Mouse (Mus musculus): Measurements from ENCODE around the gene D930048N14Rik. TPM values are rescaled to one million over a fixed set of nuclear protein-coding genes. Genes with fewer than 3 reads are reported as not detected.
"Not testable (repeated sequence)": the region's sequence is repeated elsewhere in the genome, so short reads cannot be mapped to it uniquely, and the experiment has no call there.

D930048N14Rik gene
- 0.05 TPM in 1 of 2 replicates, not detected in the other for total RNA-seq (2017)

- peak; percentile 48 for ATAC-seq (replicated peaks; ENCODE audit: low read depth, poor library complexity, severe bottlenecking)
Measured at GRCm38 (mm10) chr11:51650691-51651515, at the start of gene D930048N14Rik, which contains the start of gene N4bp3. D930048N14Rik (plus strand) TSS chr11:51650954. N4bp3 (minus strand) TSS chr11:51650842.

GRCm38 (mm10) chr11:51602253-51602652, 48.5 kb upstream of the D930048N14Rik start:
- ATAC-seq (replicated peaks; ENCODE audit: low read depth, poor library complexity, severe bottlenecking): no peak

DNA sequence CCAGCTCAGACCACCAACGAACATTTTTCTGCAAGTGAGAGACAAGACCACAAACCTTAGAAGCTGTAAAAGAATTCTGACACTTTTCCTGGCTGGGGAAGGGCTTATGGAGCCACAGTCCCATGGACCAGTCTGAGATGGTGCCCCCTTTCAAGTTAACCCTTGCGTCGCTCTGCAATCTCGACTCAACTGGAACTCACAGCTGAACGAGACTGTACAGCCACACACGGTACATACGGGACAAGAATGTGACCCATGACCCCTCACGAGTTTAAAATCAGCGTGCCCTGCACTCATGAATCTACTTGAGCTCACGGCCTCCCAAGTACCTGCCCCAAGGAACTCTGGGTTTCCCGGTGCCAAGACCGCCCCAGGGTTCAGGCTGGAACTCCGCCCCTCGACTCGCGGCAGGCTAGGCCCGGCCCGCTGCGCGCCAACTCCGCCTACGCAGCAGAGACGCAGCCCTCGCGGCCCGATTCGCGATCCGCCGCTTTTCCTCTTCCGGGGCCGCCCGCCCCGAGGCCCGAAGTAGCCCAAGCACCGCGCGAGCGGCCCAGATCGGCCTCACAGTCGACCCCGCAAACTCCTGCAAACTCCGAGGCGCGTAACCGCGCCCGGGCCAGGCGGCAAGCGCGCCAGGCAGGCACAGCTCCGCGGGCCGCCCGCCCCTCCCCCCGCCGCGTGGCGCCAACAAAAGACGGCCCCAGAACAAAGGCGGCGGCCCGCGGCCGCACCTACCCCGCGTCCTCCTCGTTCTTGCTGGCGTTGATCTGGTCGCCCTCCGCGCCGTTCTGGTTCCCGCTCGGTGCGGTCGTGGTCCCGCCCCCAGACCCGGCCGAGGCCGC, 44.9 kb upstream of the D930048N14Rik start:
- ATAC-seq (replicated peaks; ENCODE audit: low read depth, poor library complexity, severe bottlenecking): peak; percentile 27

DNA sequence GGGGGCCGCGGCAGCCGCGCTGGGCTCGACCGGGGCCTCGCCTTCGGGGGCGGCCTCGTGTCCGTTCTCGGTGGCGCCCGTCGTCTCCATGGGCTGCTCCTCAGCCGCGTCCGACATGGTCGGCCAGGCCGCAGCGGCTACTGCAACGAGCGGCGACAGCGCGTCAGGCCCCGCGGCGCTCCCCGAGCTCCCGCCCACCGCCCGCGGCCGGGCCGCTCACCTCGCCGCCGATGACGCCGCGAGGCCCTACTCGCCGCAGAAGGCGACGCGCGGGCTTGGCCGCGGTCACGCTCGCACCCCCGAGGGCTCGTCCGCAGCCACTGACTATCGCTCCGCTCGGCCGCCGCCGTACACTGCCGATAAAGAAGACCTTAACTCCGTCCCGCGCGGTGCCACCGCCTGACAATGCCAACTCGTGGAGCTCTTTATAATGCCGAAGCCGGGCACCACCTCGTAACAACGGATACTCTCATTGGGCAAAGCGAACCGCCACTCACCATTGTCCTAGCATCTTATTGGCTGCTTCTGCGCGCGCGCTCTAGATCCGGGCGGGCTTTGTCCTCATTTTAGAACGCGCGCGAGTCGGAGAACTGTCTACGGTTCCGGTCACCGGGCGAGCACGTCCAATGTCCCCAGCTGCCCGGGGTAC, 44.2 kb upstream of the D930048N14Rik start, which contains the start of gene Hnrnpab:
TSS of gene Hnrnpab (minus strand) at position 401 of the 649 bp plus-strand sequence.
- ATAC-seq (replicated peaks; ENCODE audit: low read depth, poor library complexity, severe bottlenecking): peak; percentile 86

DNA sequence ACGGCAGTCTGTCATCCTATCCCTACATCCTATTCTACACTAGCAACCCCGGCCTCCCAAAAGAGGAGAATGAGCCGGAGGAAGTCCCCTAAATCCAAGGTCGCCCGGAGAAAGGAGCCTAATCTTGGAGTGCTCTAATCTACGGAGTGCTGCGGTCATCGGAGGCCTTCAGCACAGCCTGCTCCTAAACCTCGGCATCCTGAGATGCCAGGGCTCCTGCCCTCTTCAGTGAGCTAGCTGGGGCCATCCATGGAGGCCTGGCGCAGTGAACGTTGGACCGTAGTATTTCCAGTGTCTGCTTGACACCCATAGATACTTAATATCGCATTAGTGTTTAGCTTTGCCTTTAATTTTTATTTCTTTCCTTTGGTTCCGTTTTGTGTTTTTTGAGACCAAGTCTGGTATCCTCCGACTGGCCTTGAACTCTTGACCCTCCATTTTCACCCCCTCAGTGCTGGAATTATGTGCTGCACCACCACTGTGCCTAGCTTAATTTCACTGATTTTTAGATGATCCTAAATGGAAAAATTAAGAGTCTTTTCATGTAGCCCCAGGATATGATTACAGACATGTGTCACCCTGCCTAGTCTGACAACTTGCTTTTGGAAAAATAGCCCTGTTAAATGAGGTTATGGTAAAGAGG, 43.5 kb upstream of the D930048N14Rik start:
- ATAC-seq (replicated peaks; ENCODE audit: low read depth, poor library complexity, severe bottlenecking): peak; percentile 37

- peak; percentile 30; the same call in 1 of the 2 replicates for ATAC-seq (replicated peaks; ENCODE audit: low read depth, poor library complexity, severe bottlenecking)
Measured at GRCm38 (mm10) chr11:51609266-51609909, 41.4 kb upstream of the D930048N14Rik start.

DNA sequence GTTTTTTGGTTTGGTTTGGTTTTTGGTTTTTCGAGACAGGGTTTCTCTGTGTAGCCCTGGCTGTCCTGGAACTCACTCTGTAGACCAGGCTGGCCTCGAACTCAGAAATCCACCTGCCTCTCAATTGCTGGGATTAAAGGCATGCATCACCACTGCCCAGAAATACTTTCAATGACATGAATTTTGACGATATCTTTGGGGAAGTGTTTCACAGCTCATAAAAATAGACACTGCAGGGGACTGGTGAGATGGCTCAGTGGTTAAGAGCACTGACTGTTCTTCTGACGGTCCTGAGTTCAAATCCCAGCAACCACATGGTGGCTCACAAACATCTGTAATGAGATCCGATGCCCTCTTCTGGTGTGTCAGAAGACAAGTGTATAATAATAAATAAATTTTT, 40.8 kb upstream of the D930048N14Rik start:
- not testable (repeated sequence) for ATAC-seq (replicated peaks; ENCODE audit: low read depth, poor library complexity, severe bottlenecking)

- no peak for ATAC-seq (replicated peaks; ENCODE audit: low read depth, poor library complexity, severe bottlenecking)
Measured at GRCm38 (mm10) chr11:51614256-51614655, 36.5 kb upstream of the D930048N14Rik start.

- ATAC-seq (replicated peaks; ENCODE audit: low read depth, poor library complexity, severe bottlenecking): no peak
Measured at GRCm38 (mm10) chr11:51615129-51615528, 35.6 kb upstream of the D930048N14Rik start.

DNA sequence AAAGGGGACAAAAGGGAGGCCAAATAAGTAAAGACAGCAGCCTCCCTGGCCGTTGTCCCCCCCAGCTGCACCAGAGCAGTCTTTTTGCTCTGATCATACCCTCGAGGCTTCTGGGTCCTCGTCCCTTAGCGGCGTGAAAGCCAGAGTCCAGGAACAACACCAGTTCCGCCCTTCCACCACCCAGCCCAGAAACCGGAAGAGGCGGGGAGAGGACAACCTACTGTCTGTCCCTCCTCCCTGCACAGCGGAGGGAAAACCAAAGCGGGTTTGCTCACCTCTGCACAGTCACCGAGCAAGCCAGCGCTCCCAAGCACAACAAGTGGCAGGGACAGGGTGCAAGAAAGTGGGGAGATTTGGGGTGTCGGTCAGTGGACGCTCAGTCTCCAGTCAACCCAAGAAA, 35.2 kb upstream of the D930048N14Rik start:
- peak; percentile 67 for ATAC-seq (replicated peaks; ENCODE audit: low read depth, poor library complexity, severe bottlenecking)

- not testable (repeated sequence) for ATAC-seq (replicated peaks; ENCODE audit: low read depth, poor library complexity, severe bottlenecking)
Measured at GRCm38 (mm10) chr11:51616113-51616512, 34.6 kb upstream of the D930048N14Rik start.

- ATAC-seq (replicated peaks; ENCODE audit: low read depth, poor library complexity, severe bottlenecking): peak; percentile 43
Measured at GRCm38 (mm10) chr11:51617693-51618092, 33.1 kb upstream of the D930048N14Rik start.

GRCm38 (mm10) chr11:51618894-51619408, 31.8 kb upstream of the D930048N14Rik start:
- no peak for ATAC-seq (replicated peaks; ENCODE audit: low read depth, poor library complexity, severe bottlenecking)

- ATAC-seq (replicated peaks; ENCODE audit: low read depth, poor library complexity, severe bottlenecking): peak; percentile 73
Measured at GRCm38 (mm10) chr11:51619409-51620060, 31.2 kb upstream of the D930048N14Rik start, which contains the start of gene Nhp2. Nhp2 (plus strand) TSS chr11:51619735.

DNA sequence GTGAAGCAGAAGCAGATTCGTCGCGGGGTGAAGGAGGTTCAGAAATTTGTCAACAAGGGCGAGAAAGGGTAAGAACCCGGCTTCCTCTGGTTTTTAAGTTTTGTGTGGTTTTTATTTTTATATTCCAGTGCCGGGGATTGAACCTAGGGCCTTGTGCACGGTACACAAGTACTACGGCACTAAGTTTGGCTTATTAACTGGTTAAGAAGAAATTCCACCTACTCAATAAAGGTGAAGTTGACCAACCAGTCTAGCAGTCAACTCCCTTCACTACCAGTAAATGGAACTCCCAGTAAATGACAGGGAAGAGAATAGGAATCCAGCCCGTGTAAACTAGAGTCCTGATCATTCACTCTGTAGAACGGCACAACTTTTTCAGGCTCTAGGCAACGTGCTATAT, 30.7 kb upstream of the D930048N14Rik start:
- no peak for ATAC-seq (replicated peaks; ENCODE audit: low read depth, poor library complexity, severe bottlenecking)

- no peak for ATAC-seq (replicated peaks; ENCODE audit: low read depth, poor library complexity, severe bottlenecking)
Measured at GRCm38 (mm10) chr11:51621776-51622175, 29.0 kb upstream of the D930048N14Rik start.

DNA sequence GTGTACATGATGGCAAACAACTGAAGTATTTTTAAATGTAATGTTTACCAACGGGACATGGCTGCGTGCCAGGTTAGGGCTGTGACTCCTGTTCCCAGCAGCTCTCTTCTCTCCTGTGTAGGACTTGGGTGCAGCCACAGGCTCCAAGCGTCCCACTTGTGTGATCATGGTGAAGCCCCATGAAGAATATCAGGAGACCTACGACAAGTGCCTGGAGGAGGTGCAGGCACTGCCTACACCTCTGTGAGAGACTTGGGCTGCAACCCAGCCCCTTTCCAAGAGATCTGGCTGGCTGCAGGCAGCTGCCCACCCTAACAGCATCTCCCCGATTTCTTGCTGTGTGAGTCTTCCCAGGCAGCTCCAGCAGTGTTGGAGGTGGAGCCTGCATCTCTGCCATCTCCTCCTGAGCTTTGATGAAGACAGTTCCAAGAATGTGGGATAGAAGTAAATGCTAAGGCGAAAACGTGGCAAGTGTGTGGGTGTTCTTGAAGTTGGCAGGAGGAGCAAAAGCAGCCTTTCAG, 27.7 kb upstream of the D930048N14Rik start:
- no peak for ATAC-seq (replicated peaks; ENCODE audit: low read depth, poor library complexity, severe bottlenecking)

DNA sequence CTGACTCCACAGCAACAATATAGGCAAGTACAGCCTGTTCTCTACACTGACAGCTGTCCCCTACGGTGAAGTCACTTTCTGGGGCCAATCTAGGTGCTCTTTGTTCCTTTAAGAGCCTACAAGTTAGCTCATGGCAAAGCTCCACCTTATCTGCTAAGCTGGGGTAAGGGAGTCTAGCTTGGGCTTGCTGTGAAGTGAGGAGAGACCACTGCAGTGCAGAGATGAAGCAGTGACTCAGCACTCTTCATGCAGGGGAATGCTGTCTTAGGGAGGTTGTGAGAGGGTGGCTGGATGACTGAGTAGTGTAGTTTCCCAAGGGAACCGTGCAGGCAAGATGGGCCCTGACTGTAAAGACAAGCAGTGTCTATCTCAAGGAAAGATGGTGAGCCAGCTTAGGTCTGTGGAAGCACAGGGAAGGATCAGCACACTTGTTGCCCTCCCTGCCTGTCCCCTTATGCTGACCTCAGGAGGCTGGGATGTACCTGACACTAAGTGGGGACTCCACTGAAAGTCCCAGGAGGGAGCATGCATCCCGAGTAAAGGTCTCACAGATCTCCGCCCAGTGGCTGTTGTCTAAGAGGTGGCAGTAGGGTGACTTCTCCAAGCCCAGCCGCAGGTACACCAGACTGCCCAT, 25.4 kb upstream of the D930048N14Rik start:
- ATAC-seq (replicated peaks; ENCODE audit: low read depth, poor library complexity, severe bottlenecking): peak; percentile 71

Data from common myeloid progenitor, adult 5-6 weeks (primary cell).